Mouse (Mus musculus) liver, embryonic 12.5 days (tissue): ENCODE measurements around the gene Lpgat1. TPM values are rescaled to one million over a fixed set of nuclear protein-coding genes. Genes with fewer than 3 reads are reported as not detected.

Experiments
- ATAC-seq: fragments of 200-750 bp; cut with Nextera tagmentation; 2 replicates; pipeline ENCODE4 v1.8.0; 2017; ENCODE audit warnings: moderate number of reproducible peaks, mild to moderate bottlenecking, moderate library complexity
- H3K27ac ChIP-seq: fragments of 300-500 bp; sonication (generic); 2 replicates; pipeline ENCODE4 v1.5.1; 2016; ENCODE audit warnings: mild to moderate bottlenecking
- H3K27me3 ChIP-seq: fragments of 300-500 bp; sonication (generic); replicated peaks from 2 replicates; pipeline ENCODE4 v1.6.1; 2016; ENCODE audit warnings: mild to moderate bottlenecking, moderate library complexity
- H3K36me3 ChIP-seq: fragments of 300-500 bp; sonication (generic); 2 replicates; pipeline ENCODE4 v1.6.1; 2016; ENCODE audit warnings: mild to moderate bottlenecking, moderate library complexity
- H3K4me1 ChIP-seq: fragments of 300-500 bp; sonication (generic); 2 replicates; pipeline ENCODE4 v1.6.1; 2016
- H3K4me2 ChIP-seq: fragments of 300-500 bp; sonication (generic); 2 replicates; pipeline ENCODE4 v1.6.1; 2016; ENCODE audit warnings: mild to moderate bottlenecking, moderate library complexity
- H3K4me3 ChIP-seq: fragments of 300-500 bp; sonication (generic); 2 replicates; pipeline ENCODE4 v1.5.1; 2016; ENCODE audit warnings: mild to moderate bottlenecking, moderate library complexity
- H3K9ac ChIP-seq: fragments of 300-500 bp; sonication (generic); 2 replicates; pipeline ENCODE4 v1.6.1; 2016; ENCODE audit warnings: mild to moderate bottlenecking, moderate library complexity
- H3K9me3 ChIP-seq: fragments of 300-500 bp; sonication (generic); replicated peaks from 2 replicates; pipeline ENCODE4 v1.6.1; 2016; ENCODE audit warnings: mild to moderate bottlenecking, moderate library complexity
- WGBS: fragments of 180-500 bp; shearing (Covaris S2); methylation state at CpG from one replicate; pipeline ENCODE4 v1.1.7; 2016; ENCODE audit not compliant: insufficient replicate concordance; 5-methylcytosine and 5-hydroxymethylcytosine counted together
- polyA plus RNA-seq: library from polyadenylated mRNA; unstranded; fragments of >200 nt; fragmentation: Nextera tagmentation; extraction: Ambion mirVana; gene quantifications from 2 replicates; pipeline ENCODE4 v1.2.1, GENCODE M21; 2016

The Lpgat1 gene
- polyA plus RNA-seq, 1 experiment from 2014 or later, result 21.8 TPM

GRCm38 (mm10) chr1:191787379-191787778, 69.7 kb downstream of the Lpgat1 start:
- 37% methylated on average over 3 of the region's 4 CpGs for WGBS
- H3K9me3 ChIP-seq, result no peaks in the 10 kb centered on the region; the same call in none of the 2 replicates
- no peaks in the 10 kb centered on the region for H3K36me3 ChIP-seq
- H3K27ac ChIP-seq, result no peak overlapping the region
- H3K4me3 ChIP-seq, result no peak overlapping the region
- no peak overlapping the region for H3K9ac ChIP-seq
- no peak overlapping the region for H3K4me2 ChIP-seq
- H3K4me1 ChIP-seq, result no peaks in the 10 kb centered on the region
- no peaks in the 10 kb centered on the region for H3K27me3 ChIP-seq
- no peak for ATAC-seq

- no peaks in the 10 kb centered on the region; the same call in none of the 2 replicates for H3K9me3 ChIP-seq
- peaks cover 7% of the 10 kb centered on the region for H3K4me1 ChIP-seq
- no peak overlapping the region for H3K27ac ChIP-seq
- no peaks in the 10 kb centered on the region for H3K36me3 ChIP-seq
- no peaks in the 10 kb centered on the region for H3K27me3 ChIP-seq
- no peak for ATAC-seq
- no peak overlapping the region for H3K9ac ChIP-seq
- H3K4me3 ChIP-seq, result no peak overlapping the region
- 68% methylated on average over 8 of the region's 8 CpGs for WGBS
- no peak overlapping the region for H3K4me2 ChIP-seq
These were observed 75.4 kb downstream of the Lpgat1 start for GRCm38 (mm10) chr1:191792991-191793390.

- Histone ChIP-seq H3K9ac (no peak overlapping the region), H3K27ac (no peak overlapping the region), H3K4me3 (no peak overlapping the region), H3K9me3 (no peaks in the 10 kb centered on the region; the same call in none of the 2 replicates), H3K4me2 (no peak overlapping the region), H3K4me1 (peaks cover 7% of the 10 kb centered on the region), H3K27me3 (no peaks in the 10 kb centered on the region), H3K36me3 (no peaks in the 10 kb centered on the region)
- WGBS, result 62% methylated on average over 7 of the region's 7 CpGs
- 0 out of 2 replicates have a peak, but pooled peaks have one; percentile 27 for ATAC-seq
These were observed 76.4 kb downstream of the Lpgat1 start for GRCm38 (mm10) chr1:191793888-191794532.

GRCm38 (mm10) chr1:191796238-191796896, 78.7 kb downstream of the Lpgat1 start:
- Histone ChIP-seq H3K4me1 (peaks cover 7% of the 10 kb centered on the region), H3K4me3 (no peak overlapping the region), H3K9ac (no peak overlapping the region), H3K36me3 (no peaks in the 10 kb centered on the region), H3K27ac (no peak overlapping the region), H3K27me3 (no peaks in the 10 kb centered on the region), H3K9me3 (no peaks in the 10 kb centered on the region), H3K4me2 (no peak overlapping the region)
- WGBS, result 69% methylated on average over 4 of the region's 4 CpGs
- no peak for ATAC-seq

- 54% methylated on average over 9 of the region's 9 CpGs for WGBS
- Histone ChIP-seq H3K9me3 (no peaks in the 10 kb centered on the region; the same call in 1 of the 2 replicates), H3K27me3 (no peaks in the 10 kb centered on the region), H3K9ac (no peak overlapping the region), H3K4me3 (no peak overlapping the region), H3K36me3 (no peaks in the 10 kb centered on the region), H3K4me1 (no peaks in the 10 kb centered on the region), H3K4me2 (no peak overlapping the region), H3K27ac (no peak overlapping the region)
- no peak for ATAC-seq
These were observed 84.6 kb downstream of the Lpgat1 start for GRCm38 (mm10) chr1:191802093-191802819.

GRCm38 (mm10) chr1:191802820-191803655, 85.4 kb downstream of the Lpgat1 start:
- Histone ChIP-seq H3K4me3 (no peak overlapping the region), H3K9ac (no peak overlapping the region), H3K27me3 (no peaks in the 10 kb centered on the region), H3K4me1 (no peaks in the 10 kb centered on the region), H3K36me3 (no peaks in the 10 kb centered on the region), H3K27ac (no peak overlapping the region), H3K9me3 (no peaks in the 10 kb centered on the region; the same call in 1 of the 2 replicates), H3K4me2 (no peak overlapping the region)
- ATAC-seq, result no peak
- WGBS, result 55% methylated on average over 10 of the region's 10 CpGs

GRCm38 (mm10) chr1:191804747-191805146, 87.1 kb downstream of the Lpgat1 start:
- no peak for ATAC-seq
- 28% methylated on average over 5 of the region's 5 CpGs for WGBS
- no peak overlapping the region for H3K4me2 ChIP-seq
- no peak overlapping the region for H3K9ac ChIP-seq
- no peaks in the 10 kb centered on the region for H3K4me1 ChIP-seq
- H3K27me3 ChIP-seq, result no peaks in the 10 kb centered on the region
- no peaks in the 10 kb centered on the region; the same call in 1 of the 2 replicates for H3K9me3 ChIP-seq
- no peaks in the 10 kb centered on the region for H3K36me3 ChIP-seq
- no peak overlapping the region for H3K27ac ChIP-seq
- no peak overlapping the region for H3K4me3 ChIP-seq

- no peak overlapping the region for H3K4me3 ChIP-seq
- H3K27ac ChIP-seq, result no peak overlapping the region
- WGBS, result 45% methylated on average over 6 of the region's 6 CpGs
- no peak for ATAC-seq
- H3K4me2 ChIP-seq, result no peak overlapping the region
- H3K9ac ChIP-seq, result no peak overlapping the region
- H3K36me3 ChIP-seq, result no peaks in the 10 kb centered on the region
- H3K4me1 ChIP-seq, result no peaks in the 10 kb centered on the region
- no peaks in the 10 kb centered on the region; the same call in 1 of the 2 replicates for H3K9me3 ChIP-seq
- no peaks in the 10 kb centered on the region for H3K27me3 ChIP-seq
These were observed 88.2 kb downstream of the Lpgat1 start for GRCm38 (mm10) chr1:191805788-191806187.

GRCm38 (mm10) chr1:191806740-191807139, 89.1 kb downstream of the Lpgat1 start:
- no peak for ATAC-seq
- no peaks in the 10 kb centered on the region for H3K36me3 ChIP-seq
- no peak overlapping the region for H3K9ac ChIP-seq
- H3K27me3 ChIP-seq, result no peaks in the 10 kb centered on the region
- H3K9me3 ChIP-seq, result no peaks in the 10 kb centered on the region; the same call in 1 of the 2 replicates
- H3K27ac ChIP-seq, result no peak overlapping the region
- no peak overlapping the region for H3K4me2 ChIP-seq
- H3K4me1 ChIP-seq, result no peaks in the 10 kb centered on the region
- H3K4me3 ChIP-seq, result no peak overlapping the region
- WGBS, result 80% methylated on average over 4 of the region's 4 CpGs

GRCm38 (mm10) chr1:191807979-191808378, 90.3 kb downstream of the Lpgat1 start:
- no peak overlapping the region for H3K4me2 ChIP-seq
- H3K9me3 ChIP-seq, result no peaks in the 10 kb centered on the region; the same call in 1 of the 2 replicates
- H3K9ac ChIP-seq, result no peak overlapping the region
- no peaks in the 10 kb centered on the region for H3K36me3 ChIP-seq
- ATAC-seq, result no peak
- 62% methylated on average over 7 of the region's 7 CpGs for WGBS
- no peaks in the 10 kb centered on the region for H3K4me1 ChIP-seq
- no peak overlapping the region for H3K4me3 ChIP-seq
- no peak overlapping the region for H3K27ac ChIP-seq
- H3K27me3 ChIP-seq, result no peaks in the 10 kb centered on the region

GRCm38 (mm10) chr1:191808688-191809223, 91.1 kb downstream of the Lpgat1 start:
- no peak overlapping the region for H3K4me3 ChIP-seq
- no peak for ATAC-seq
- H3K9me3 ChIP-seq, result no peaks in the 10 kb centered on the region; the same call in 1 of the 2 replicates
- H3K4me2 ChIP-seq, result no peak overlapping the region
- H3K9ac ChIP-seq, result no peak overlapping the region
- H3K27me3 ChIP-seq, result no peaks in the 10 kb centered on the region
- no peaks in the 10 kb centered on the region for H3K36me3 ChIP-seq
- no peaks in the 10 kb centered on the region for H3K4me1 ChIP-seq
- WGBS, result 73% methylated on average over 12 of the region's 12 CpGs
- H3K27ac ChIP-seq, result no peak overlapping the region
